Mouse (Mus musculus): ENCODE measurements at regions not wholly inside any gene's neighbourhood (a gene's known extent, or its start where the extent isn't known, plus 50 kb on each side); places are given as distances from the start of the nearest gene placed in this dataset.

DNA sequence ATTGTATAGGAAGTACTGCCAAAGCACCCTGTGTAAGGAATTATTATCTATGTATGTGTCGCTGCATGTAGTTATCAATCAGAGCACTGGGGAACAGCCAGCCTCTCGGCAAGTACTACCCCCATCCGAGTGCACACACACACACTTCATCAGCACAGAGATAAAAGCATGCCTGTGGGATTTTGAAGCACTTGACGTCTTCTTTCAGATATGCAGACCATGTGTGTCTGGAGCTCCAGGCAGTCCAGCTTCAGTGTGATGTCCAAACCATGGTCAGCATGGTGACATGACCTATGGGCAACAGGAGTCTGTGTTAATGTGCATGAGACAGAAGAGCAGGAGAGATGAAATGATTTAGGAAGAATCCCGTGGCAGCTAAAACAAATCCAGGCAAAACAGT is 281.4 kb upstream of the Kif2a start:
- no peak for ATAC-seq (ENCODE audit: insufficient number of reproducible peaks, low FRiP score, low TSS enrichment, low read depth)
- no peaks in the 10 kb centered on the region for H3K27me3 ChIP-seq
- no peaks in the 10 kb centered on the region for H3K9me3 ChIP-seq (replicated peaks)
- WGBS: 42% methylated on average over 5 of the region's 5 CpGs
- no peak overlapping the region for H3K4me3 ChIP-seq (replicated peaks)
- no peaks in the 10 kb centered on the region for H3K36me3 ChIP-seq
- no peaks in the 10 kb centered on the region for H3K4me1 ChIP-seq
- H3K4me2 ChIP-seq (replicated peaks): no peak overlapping the region
- no peak overlapping the region for H3K27ac ChIP-seq (replicated peaks)
- no peak overlapping the region for H3K9ac ChIP-seq

GRCm38 (mm10) chr13:107300792-107301191 is 278.9 kb upstream of the Kif2a start:
- H3K4me2 ChIP-seq (replicated peaks): no peak overlapping the region
- no peak overlapping the region for H3K4me3 ChIP-seq (replicated peaks)
- H3K4me1 ChIP-seq: no peaks in the 10 kb centered on the region
- no peaks in the 10 kb centered on the region for H3K9me3 ChIP-seq (replicated peaks)
- H3K36me3 ChIP-seq: no peaks in the 10 kb centered on the region
- H3K9ac ChIP-seq: no peak overlapping the region
- no peak overlapping the region for H3K27ac ChIP-seq (replicated peaks)
- ATAC-seq (ENCODE audit: insufficient number of reproducible peaks, low FRiP score, low TSS enrichment, low read depth): no peak
- no peaks in the 10 kb centered on the region for H3K27me3 ChIP-seq
- 86% methylated on average over 2 of the region's 2 CpGs for WGBS

- no peak overlapping the region for H3K4me3 ChIP-seq (replicated peaks)
- no peaks in the 10 kb centered on the region for H3K36me3 ChIP-seq
- H3K27me3 ChIP-seq: no peaks in the 10 kb centered on the region
- H3K27ac ChIP-seq (replicated peaks): no peak overlapping the region
- no peak overlapping the region for H3K9ac ChIP-seq
- no peaks in the 10 kb centered on the region for H3K9me3 ChIP-seq (replicated peaks)
- H3K4me1 ChIP-seq: no peaks in the 10 kb centered on the region
- no peak for ATAC-seq (ENCODE audit: insufficient number of reproducible peaks, low FRiP score, low TSS enrichment, low read depth)
- WGBS: 37% methylated on average over 6 of the region's 6 CpGs
- H3K4me2 ChIP-seq (replicated peaks): no peak overlapping the region
These were observed 242.7 kb upstream of the Kif2a start for GRCm38 (mm10) chr13:107264581-107264980.

- Histone ChIP-seq H3K27ac (replicated peaks) (no peak overlapping the region), H3K9me3 (replicated peaks) (no peaks in the 10 kb centered on the region), H3K27me3 (no peaks in the 10 kb centered on the region), H3K9ac (no peak overlapping the region), H3K4me2 (replicated peaks) (no peak overlapping the region), H3K4me1 (no peaks in the 10 kb centered on the region), H3K4me3 (replicated peaks) (no peak overlapping the region), H3K36me3 (no peaks in the 10 kb centered on the region)
- no peak for ATAC-seq (ENCODE audit: insufficient number of reproducible peaks, low FRiP score, low TSS enrichment, low read depth)
- WGBS: 35% methylated on average over 6 of the region's 6 CpGs
These were observed 239.6 kb upstream of the Kif2a start for GRCm38 (mm10) chr13:107261479-107262050.

DNA sequence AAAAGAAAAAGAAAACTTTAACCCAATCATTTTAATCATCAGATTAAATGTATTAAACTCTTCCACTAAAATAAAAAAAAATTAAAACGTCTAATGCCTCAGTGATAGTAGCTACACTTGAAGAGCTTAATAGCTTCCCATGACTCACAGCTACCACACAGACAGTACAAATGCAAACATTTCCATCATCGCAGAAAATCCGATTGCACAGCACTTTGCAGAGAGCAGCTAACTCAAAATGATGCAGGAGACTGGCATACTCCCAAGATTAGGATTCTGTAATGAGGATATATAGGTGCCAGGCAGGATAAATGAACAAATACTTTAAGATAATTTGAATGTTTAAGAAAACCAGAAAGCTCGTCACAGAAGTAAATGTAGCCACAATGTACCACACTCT is 238.3 kb upstream of the Kif2a start:
- 74% methylated on average over 4 of the region's 4 CpGs for WGBS
- Histone ChIP-seq H3K4me1 (no peaks in the 10 kb centered on the region), H3K4me3 (replicated peaks) (no peak overlapping the region), H3K9ac (no peak overlapping the region), H3K27me3 (no peaks in the 10 kb centered on the region), H3K36me3 (no peaks in the 10 kb centered on the region), H3K27ac (replicated peaks) (no peak overlapping the region), H3K4me2 (replicated peaks) (no peak overlapping the region), H3K9me3 (replicated peaks) (no peaks in the 10 kb centered on the region)
- ATAC-seq (ENCODE audit: insufficient number of reproducible peaks, low FRiP score, low TSS enrichment, low read depth): no peak

DNA sequence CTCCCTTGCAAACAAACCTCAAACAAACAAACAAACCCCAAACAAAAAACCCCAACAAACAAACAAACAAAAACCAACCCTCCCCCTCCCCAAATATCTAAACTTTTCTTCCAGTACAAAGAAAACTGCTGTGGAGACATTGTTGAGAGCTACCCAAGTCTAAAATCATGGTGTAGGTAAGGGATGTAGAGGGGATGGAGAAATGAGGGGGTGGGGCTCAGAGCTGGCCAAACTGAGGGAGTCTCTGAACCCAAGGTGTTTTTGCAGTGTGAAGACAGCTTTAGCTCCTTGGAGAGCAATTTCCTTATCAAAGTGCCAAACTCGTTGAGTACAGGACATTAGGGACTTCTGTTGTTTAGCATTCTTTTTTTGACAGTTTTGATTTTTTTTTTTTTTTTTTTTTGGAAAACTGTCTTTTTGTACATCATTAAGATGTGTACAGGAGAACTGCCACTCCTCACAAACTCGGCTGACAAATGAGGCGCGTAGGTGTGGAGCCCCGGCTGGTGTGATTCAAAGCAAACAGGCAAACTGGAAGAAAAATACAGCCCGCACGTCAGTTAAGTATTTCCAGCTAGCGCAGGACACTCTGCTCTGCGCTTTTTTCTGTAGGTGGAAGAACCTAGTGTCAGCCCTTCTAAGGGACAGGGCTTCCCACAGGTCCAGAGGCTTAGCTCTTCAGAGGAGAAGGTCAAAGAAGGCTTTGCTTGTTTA is 226.0 kb upstream of the Kif2a start:
- H3K9ac ChIP-seq: no peak overlapping the region
- no peaks in the 10 kb centered on the region for H3K36me3 ChIP-seq
- WGBS: 37% methylated on average over 9 of the region's 9 CpGs
- no peak for ATAC-seq (ENCODE audit: insufficient number of reproducible peaks, low FRiP score, low TSS enrichment, low read depth)
- no peaks in the 10 kb centered on the region for H3K27me3 ChIP-seq
- no peak overlapping the region; the same call in 1 of the 2 replicates for H3K4me2 ChIP-seq (replicated peaks)
- H3K4me3 ChIP-seq (replicated peaks): no peak overlapping the region
- no peaks in the 10 kb centered on the region for H3K4me1 ChIP-seq
- no peaks in the 10 kb centered on the region for H3K9me3 ChIP-seq (replicated peaks)
- no peak overlapping the region for H3K27ac ChIP-seq (replicated peaks)

DNA sequence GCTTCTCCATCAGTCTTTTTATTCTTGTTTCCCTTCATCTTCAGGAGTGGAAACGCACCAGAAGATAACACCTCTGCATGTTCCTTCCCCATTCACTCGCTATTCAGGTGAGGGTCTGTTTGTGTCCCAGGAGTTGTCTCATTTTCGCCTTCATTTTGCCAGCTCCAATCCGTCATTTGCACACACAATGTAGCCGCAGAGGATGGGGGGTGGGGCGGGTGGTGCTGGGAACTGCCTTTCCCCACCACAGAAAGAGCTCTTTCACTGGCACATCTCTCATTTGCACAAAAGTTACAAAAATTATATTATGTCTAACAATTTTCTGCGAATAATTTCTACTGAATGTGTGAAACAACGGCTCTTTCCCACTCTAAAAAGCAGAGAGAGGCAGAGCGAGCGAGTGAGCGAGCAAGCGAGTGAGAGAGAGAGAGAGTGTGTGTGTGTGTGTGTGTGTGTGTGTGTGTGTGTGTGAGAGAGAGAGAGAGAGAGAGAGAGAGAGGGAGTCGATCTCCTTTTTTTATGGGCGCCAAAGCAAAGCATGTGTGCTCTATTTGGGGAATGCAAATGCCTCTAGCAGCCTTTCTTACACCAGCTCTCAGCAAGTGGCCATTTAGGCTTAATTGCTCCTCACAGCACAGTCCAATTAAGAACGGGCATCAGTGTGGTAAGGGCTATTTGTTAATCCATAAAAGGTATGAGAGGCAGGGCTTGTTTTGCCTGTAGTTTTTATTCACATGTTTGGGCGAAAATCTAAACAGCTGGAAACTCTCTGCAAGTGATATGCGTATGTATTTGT is 225.2 kb upstream of the Kif2a start:
- Histone ChIP-seq H3K9me3 (replicated peaks) (no peaks in the 10 kb centered on the region), H3K4me2 (replicated peaks) (peak overlapping the region; percentile 35), H3K36me3 (no peaks in the 10 kb centered on the region), H3K4me1 (no peaks in the 10 kb centered on the region), H3K27me3 (no peaks in the 10 kb centered on the region), H3K27ac (replicated peaks) (no peak overlapping the region), H3K9ac (no peak overlapping the region), H3K4me3 (replicated peaks) (0 out of 2 replicates have a peak overlapping the region, but pooled peaks have one; percentile 2)
- 23% methylated on average over 17 of the region's 17 CpGs for WGBS
- ATAC-seq (ENCODE audit: insufficient number of reproducible peaks, low FRiP score, low TSS enrichment, low read depth): no peak

- no peaks in the 10 kb centered on the region for H3K4me1 ChIP-seq
- no peak for ATAC-seq (ENCODE audit: insufficient number of reproducible peaks, low FRiP score, low TSS enrichment, low read depth)
- H3K4me2 ChIP-seq (replicated peaks): no peak overlapping the region
- H3K27me3 ChIP-seq: no peaks in the 10 kb centered on the region
- H3K9ac ChIP-seq: no peak overlapping the region
- no peak overlapping the region for H3K27ac ChIP-seq (replicated peaks)
- WGBS: 81% methylated on average over 3 of the region's 3 CpGs
- H3K9me3 ChIP-seq (replicated peaks): no peaks in the 10 kb centered on the region
- H3K4me3 ChIP-seq (replicated peaks): no peak overlapping the region
- H3K36me3 ChIP-seq: no peaks in the 10 kb centered on the region
These were observed 222.2 kb upstream of the Kif2a start for GRCm38 (mm10) chr13:107244173-107244572.

DNA sequence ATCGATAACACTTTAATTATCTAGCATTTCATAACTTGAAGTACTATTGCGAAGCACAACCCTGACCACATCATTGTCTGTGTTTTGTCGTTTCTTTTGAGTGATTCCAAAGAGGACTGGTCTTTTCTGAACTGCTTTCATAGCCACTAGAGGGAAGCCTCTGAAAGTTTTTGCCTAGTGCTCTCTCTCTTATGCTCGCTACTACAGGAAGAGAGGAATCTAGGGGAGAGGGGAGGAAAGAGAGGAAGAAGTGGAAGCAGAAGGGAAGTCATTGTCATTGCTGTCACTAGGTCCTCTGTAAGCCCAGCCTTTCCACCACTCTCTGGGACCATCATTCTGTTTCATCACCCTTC is 217.1 kb upstream of the Kif2a start:
- no peaks in the 10 kb centered on the region for H3K27me3 ChIP-seq
- H3K9me3 ChIP-seq (replicated peaks): no peaks in the 10 kb centered on the region
- H3K27ac ChIP-seq (replicated peaks): no peak overlapping the region
- H3K4me2 ChIP-seq (replicated peaks): no peak overlapping the region
- no peak overlapping the region for H3K9ac ChIP-seq
- no peaks in the 10 kb centered on the region for H3K36me3 ChIP-seq
- ATAC-seq (ENCODE audit: insufficient number of reproducible peaks, low FRiP score, low TSS enrichment, low read depth): no peak
- H3K4me3 ChIP-seq (replicated peaks): no peak overlapping the region
- WGBS: 57% methylated on average over 4 of the region's 4 CpGs
- H3K4me1 ChIP-seq: no peaks in the 10 kb centered on the region

GRCm38 (mm10) chr13:107238364-107239034 is 216.6 kb upstream of the Kif2a start:
- H3K36me3 ChIP-seq: no peaks in the 10 kb centered on the region
- WGBS: 60% methylated on average over 9 of the region's 9 CpGs
- H3K27me3 ChIP-seq: no peaks in the 10 kb centered on the region
- no peak overlapping the region for H3K4me2 ChIP-seq (replicated peaks)
- no peak overlapping the region for H3K27ac ChIP-seq (replicated peaks)
- H3K4me3 ChIP-seq (replicated peaks): no peak overlapping the region
- H3K9ac ChIP-seq: no peak overlapping the region
- H3K9me3 ChIP-seq (replicated peaks): no peaks in the 10 kb centered on the region
- H3K4me1 ChIP-seq: no peaks in the 10 kb centered on the region
- no peak for ATAC-seq (ENCODE audit: insufficient number of reproducible peaks, low FRiP score, low TSS enrichment, low read depth)

DNA sequence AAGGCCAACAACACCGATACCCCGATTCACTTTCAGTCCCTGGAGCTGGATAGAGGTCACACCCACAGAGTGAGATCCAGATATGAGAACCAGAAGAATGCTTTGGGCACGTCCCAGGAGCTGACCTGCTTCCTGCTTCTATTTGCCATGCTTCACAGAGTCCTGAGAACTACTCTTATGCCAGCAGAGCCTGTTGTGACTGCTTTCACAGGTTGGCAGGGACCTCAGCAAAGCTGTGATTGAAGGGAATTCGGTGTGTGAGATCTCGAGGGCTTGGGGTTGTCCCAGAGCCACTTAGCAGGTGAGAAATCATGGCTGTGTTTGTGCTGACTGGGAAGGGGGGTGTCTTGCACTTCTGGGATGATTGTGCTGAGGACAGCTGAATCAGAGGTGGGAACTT is 197.5 kb upstream of the Kif2a start:
- ATAC-seq (ENCODE audit: insufficient number of reproducible peaks, low FRiP score, low TSS enrichment, low read depth): no peak

More for the DNA sequence above, 197.5 kb upstream of the Kif2a start:
- no peaks in the 10 kb centered on the region for H3K4me1 ChIP-seq
- H3K27ac ChIP-seq (replicated peaks): no peak overlapping the region
- H3K4me3 ChIP-seq (replicated peaks): no peak overlapping the region
- no peak overlapping the region for H3K9ac ChIP-seq
- no peaks in the 10 kb centered on the region for H3K36me3 ChIP-seq
- 72% methylated on average over 5 of the region's 5 CpGs for WGBS
- H3K27me3 ChIP-seq: no peaks in the 10 kb centered on the region
- H3K4me2 ChIP-seq (replicated peaks): no peak overlapping the region
- H3K9me3 ChIP-seq (replicated peaks): no peaks in the 10 kb centered on the region
